Mouse (Mus musculus) cerebellum, adult 9-11 months (tissue): ENCODE measurements around the gene Cidec.

ENCODE experiments used
- DNase-seq: peaks from one replicate; pipeline ENCODE4 v3.0.0; 2022

The Cidec gene

GRCm38 (mm10) chr6:113404649-113405448 is 30.7 kb downstream of the Cidec start:
- no peak for DNase-seq

- DNase-seq = no peak
These were observed 33.5 kb downstream of the Cidec start for GRCm38 (mm10) chr6:113402094-113402493.

- no peak for DNase-seq
These were observed 39.1 kb downstream of the Cidec start for GRCm38 (mm10) chr6:113396270-113397030.

- no peak for DNase-seq
These were observed 40.1 kb downstream of the Cidec start for GRCm38 (mm10) chr6:113395501-113395900.

- no peak for DNase-seq
These were observed 40.7 kb downstream of the Cidec start for GRCm38 (mm10) chr6:113394811-113395210.

- no peak for DNase-seq
These were observed 41.6 kb downstream of the Cidec start for GRCm38 (mm10) chr6:113393951-113394350.

GRCm38 (mm10) chr6:113392387-113393071 is 43.0 kb downstream of the Cidec start:
- DNase-seq = peak; percentile 56

GRCm38 (mm10) chr6:113392015-113392386 is 43.6 kb downstream of the Cidec start:
- no peak for DNase-seq

GRCm38 (mm10) chr6:113390715-113391114 is 44.8 kb downstream of the Cidec start:
- DNase-seq = no peak

GRCm38 (mm10) chr6:113388960-113389359 is 46.6 kb downstream of the Cidec start, which contains the start of gene Ttll3:
Ttll3 (plus strand) TSS chr6:113389260.
- DNase-seq = no peak

- DNase-seq = no peak
These were observed 49.5 kb downstream of the Cidec start for GRCm38 (mm10) chr6:113386025-113386424.

- DNase-seq = no peak
These were observed 50.3 kb downstream of the Cidec start for GRCm38 (mm10) chr6:113385160-113385714.

- DNase-seq = peak; percentile 52
These were observed 51.1 kb downstream of the Cidec start for GRCm38 (mm10) chr6:113384351-113384927.

GRCm38 (mm10) chr6:113380480-113380879 is 55.1 kb downstream of the Cidec start:
- DNase-seq = no peak

- DNase-seq = no peak
These were observed 56.3 kb downstream of the Cidec start for GRCm38 (mm10) chr6:113379246-113379645.

- DNase-seq = peak; percentile 93
These were observed 57.8 kb downstream of the Cidec start, which contains the start of the genes Tada3 and Arpc4 for GRCm38 (mm10) chr6:113377496-113378385. Tada3 (minus strand) TSS chr6:113377883. Arpc4 (plus strand) TSS chr6:113378115.

GRCm38 (mm10) chr6:113377172-113377495 is 58.4 kb downstream of the Cidec start:
- DNase-seq = no peak
